Mouse (Mus musculus): Measurements from ENCODE around the gene Polr1e.
"Not testable (repeated sequence)": the region's sequence is repeated elsewhere in the genome, so short reads cannot be mapped to it uniquely, and the experiment has no call there.

Gene Polr1e

GRCm38 (mm10) chr4:45018452-45018980 lies at the start of gene Polr1e:
Polr1e (plus strand) TSS chr4:45018583.
- peak; percentile 92 for DNase-seq (ENCODE audit: low spot score)

GRCm38 (mm10) chr4:44970056-44970455 lies 48.3 kb upstream of the Polr1e start:
- DNase-seq (ENCODE audit: low spot score): no peak

- DNase-seq (ENCODE audit: low spot score): peak; percentile 43
These were observed 47.7 kb upstream of the Polr1e start for GRCm38 (mm10) chr4:44970612-44971110.

GRCm38 (mm10) chr4:44973450-44973849 lies 44.9 kb upstream of the Polr1e start:
- peak; percentile 80 for DNase-seq (ENCODE audit: low spot score)

GRCm38 (mm10) chr4:44973871-44974270 lies 44.5 kb upstream of the Polr1e start:
- DNase-seq (ENCODE audit: low spot score): no peak

GRCm38 (mm10) chr4:44974331-44974730 lies 44.1 kb upstream of the Polr1e start:
- no peak for DNase-seq (ENCODE audit: low spot score)

- no peak for DNase-seq (ENCODE audit: low spot score)
These were observed 42.3 kb upstream of the Polr1e start for GRCm38 (mm10) chr4:44976026-44976615.

- no peak for DNase-seq (ENCODE audit: low spot score)
These were observed 41.3 kb upstream of the Polr1e start for GRCm38 (mm10) chr4:44976921-44977710.

- DNase-seq (ENCODE audit: low spot score): no peak
These were observed 40.2 kb upstream of the Polr1e start for GRCm38 (mm10) chr4:44978175-44978574.

- no peak for DNase-seq (ENCODE audit: low spot score)
These were observed 38.5 kb upstream of the Polr1e start for GRCm38 (mm10) chr4:44979794-44980338.

GRCm38 (mm10) chr4:44981280-44981973 lies 37.0 kb upstream of the Polr1e start, which contains the start of gene Grhpr:
Grhpr (plus strand) TSS chr4:44981395.
- peak; percentile 80 for DNase-seq (ENCODE audit: low spot score)

- DNase-seq (ENCODE audit: low spot score): no peak
These were observed 36.5 kb upstream of the Polr1e start for GRCm38 (mm10) chr4:44981974-44982287.

- DNase-seq (ENCODE audit: low spot score): no peak
These were observed 35.8 kb upstream of the Polr1e start for GRCm38 (mm10) chr4:44982440-44983130.

GRCm38 (mm10) chr4:44983131-44983740 lies 35.1 kb upstream of the Polr1e start:
- no peak for DNase-seq (ENCODE audit: low spot score)

GRCm38 (mm10) chr4:44990560-44990959 lies 27.8 kb upstream of the Polr1e start:
- no peak for DNase-seq (ENCODE audit: low spot score)

GRCm38 (mm10) chr4:44992330-44992729 lies 26.1 kb upstream of the Polr1e start:
- not testable (repeated sequence) for DNase-seq (ENCODE audit: low spot score)

- not testable (repeated sequence) for DNase-seq (ENCODE audit: low spot score)
These were observed 25.2 kb upstream of the Polr1e start for GRCm38 (mm10) chr4:44993179-44993578.

- peak; percentile 40 for DNase-seq (ENCODE audit: low spot score)
These were observed 24.5 kb upstream of the Polr1e start for GRCm38 (mm10) chr4:44993847-44994246.

- no peak for DNase-seq (ENCODE audit: low spot score)
These were observed 23.6 kb upstream of the Polr1e start for GRCm38 (mm10) chr4:44994776-44995175.

- DNase-seq (ENCODE audit: low spot score): no peak
These were observed 20.3 kb upstream of the Polr1e start for GRCm38 (mm10) chr4:44998071-44998470.

- DNase-seq (ENCODE audit: low spot score): no peak
These were observed 18.4 kb upstream of the Polr1e start for GRCm38 (mm10) chr4:45000001-45000400.

Data from spleen, adult 12 weeks (tissue).